Mouse (Mus musculus): ENCODE measurements around the gene Pdzrn4.

DNA sequence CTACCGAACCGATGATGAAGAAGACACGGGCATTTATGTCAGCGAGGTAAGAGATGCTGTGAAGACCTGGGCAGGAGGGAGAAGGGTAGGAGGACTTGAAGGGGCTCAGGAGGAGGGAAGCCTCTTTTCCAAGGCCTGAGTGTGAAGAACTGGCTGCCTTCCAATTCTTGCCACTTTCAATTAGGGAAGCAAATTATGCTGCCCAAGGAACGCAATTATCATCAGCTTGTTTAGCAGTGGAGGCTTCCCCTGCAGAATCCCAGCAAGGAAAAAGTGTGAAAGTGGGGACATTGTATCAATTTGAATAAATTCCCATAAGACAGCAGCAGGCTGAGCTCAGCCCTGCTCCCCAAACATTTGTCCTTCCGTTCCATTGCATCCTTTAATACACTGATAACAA is 346.9 kb downstream of the Pdzrn4 start:
- TF ChIP-seq GATA1 (IDR thresholded peaks at IDR 0.05; ENCODE audit: borderline replicate concordance, low read length): no peak
- TF ChIP-seq FLI1 (IDR thresholded peaks at IDR 0.05; ENCODE audit: low read length): no peak

All from megakaryocyte, embryonic 14.5 days (primary cell).